Mouse (Mus musculus): ENCODE measurements around the gene 2010005H15Rik. TPM values are rescaled to one million over a fixed set of nuclear protein-coding genes. Genes with fewer than 3 reads are reported as not detected.
"Not testable (repeated sequence)": the region's sequence is repeated elsewhere in the genome, so short reads cannot be mapped to it uniquely, and the experiment has no call there.

2010005H15Rik gene
- polyA plus RNA-seq (2012; rRNA removed) = not detected in 2 replicates

DNA sequence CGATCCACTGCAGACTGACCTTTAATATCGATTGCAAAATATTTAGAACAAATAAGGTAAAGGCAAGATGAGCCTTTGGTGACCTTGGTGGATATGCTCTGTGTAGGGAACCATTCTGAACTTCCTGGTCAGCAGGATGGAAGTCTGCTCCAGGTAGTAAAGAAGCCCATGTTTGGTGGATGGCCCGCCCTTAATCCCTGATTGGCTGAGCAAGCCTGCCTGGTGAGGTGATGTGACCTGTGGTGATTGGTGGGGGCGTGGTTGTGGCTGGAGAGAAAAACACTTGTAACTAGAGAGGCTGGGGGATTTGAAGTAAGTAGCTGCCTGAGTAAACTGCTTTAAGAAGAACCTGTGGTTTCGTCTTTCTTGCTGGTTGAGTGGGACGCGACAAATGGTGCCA, at the start of gene 2010005H15Rik:
Gene 2010005H15Rik, plus strand, starts transcription at position 301 of the 400 bp plus-strand sequence.
- H3K27ac ChIP-seq (ENCODE audit: insufficient read depth, low read length); H3K4me1 ChIP-seq (ENCODE audit: control insufficient read depth, insufficient read depth, insufficient read length); H3K36me3 ChIP-seq (ENCODE audit: control insufficient read depth, insufficient read depth, low read length); H3K27me3 ChIP-seq (ENCODE audit: control insufficient read depth, insufficient read depth, low read length); H3K4me3 ChIP-seq (ENCODE audit: extremely low read depth, insufficient read depth, insufficient read length); DNase-seq (ENCODE audit: low read depth in 1 of 2, low spot score in 2 of 2): not testable (repeated sequence)
- 92% methylated on average over 7 of the region's 7 CpGs for WGBS

- Histone ChIP-seq H3K27me3 (ENCODE audit: control insufficient read depth, insufficient read depth, low read length) (no peaks in the 10 kb centered on the region), H3K36me3 (ENCODE audit: control insufficient read depth, insufficient read depth, low read length) (no peaks in the 10 kb centered on the region), H3K4me1 (ENCODE audit: control insufficient read depth, insufficient read depth, insufficient read length) (no peaks in the 10 kb centered on the region), H3K27ac (ENCODE audit: insufficient read depth, low read length) (no peak overlapping the region), H3K4me3 (ENCODE audit: extremely low read depth, insufficient read depth, insufficient read length) (no peak overlapping the region)
- no peak for TF ChIP-seq POLR2A (IDR thresholded peaks at IDR 0.05; ENCODE audit: low read depth, low read length)
- no peak for TF ChIP-seq CTCF (IDR thresholded peaks at IDR 0.05; ENCODE audit: extremely low read depth, insufficient read depth, insufficient read length, insufficient replicate concordance)
- no peak for DNase-seq (ENCODE audit: low read depth in 1 of 2, low spot score in 2 of 2)
Observed at GRCm38 (mm10) chr16:36176108-36176507, 45.2 kb upstream of the 2010005H15Rik start.

DNA sequence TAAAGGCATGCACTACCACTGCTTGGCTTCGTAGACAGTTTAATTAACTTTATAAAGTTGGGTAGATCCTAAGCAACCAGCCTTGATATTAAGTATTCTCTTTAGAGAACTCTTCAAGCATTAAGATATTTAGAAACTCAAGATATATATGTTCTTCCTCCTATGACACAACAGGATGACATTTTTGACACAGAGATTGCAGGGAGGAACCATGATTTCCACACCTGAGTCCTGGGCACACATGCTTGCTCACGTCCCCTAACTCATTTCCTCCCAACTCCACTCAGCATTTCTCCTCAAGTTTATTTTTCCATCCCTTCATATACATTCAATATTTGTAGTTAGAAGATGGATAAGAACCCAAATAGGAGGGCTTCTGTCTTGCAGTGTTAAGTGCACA, 41.4 kb upstream of the 2010005H15Rik start:
- no peak overlapping the region for H3K27ac ChIP-seq (ENCODE audit: insufficient read depth, low read length)
- no peaks in the 10 kb centered on the region for H3K36me3 ChIP-seq (ENCODE audit: control insufficient read depth, insufficient read depth, low read length)
- no peaks in the 10 kb centered on the region for H3K27me3 ChIP-seq (ENCODE audit: control insufficient read depth, insufficient read depth, low read length)
- 73% methylated on average over 2 of the region's 2 CpGs for whole genome bisulfite sequencing
- H3K4me1 ChIP-seq (ENCODE audit: control insufficient read depth, insufficient read depth, insufficient read length) = no peaks in the 10 kb centered on the region
- DNase-seq (ENCODE audit: low read depth in 1 of 2, low spot score in 2 of 2) = no peak
- no peak overlapping the region for H3K4me3 ChIP-seq (ENCODE audit: extremely low read depth, insufficient read depth, insufficient read length)
- TF ChIP-seq POLR2A (IDR thresholded peaks at IDR 0.05; ENCODE audit: low read depth, low read length) (no peak), CTCF (IDR thresholded peaks at IDR 0.05; ENCODE audit: extremely low read depth, insufficient read depth, insufficient read length, insufficient replicate concordance) (no peak)

GRCm38 (mm10) chr16:36183912-36184311, 37.4 kb upstream of the 2010005H15Rik start, which contains the start of gene Gm5483:
Gene Gm5483 (plus strand): TSS chr16:36184212.
- not testable (repeated sequence) for DNase-seq (ENCODE audit: low read depth in 1 of 2, low spot score in 2 of 2); H3K27ac ChIP-seq (ENCODE audit: insufficient read depth, low read length)

GRCm38 (mm10) chr16:36199226-36199625, 22.0 kb upstream of the 2010005H15Rik start:
- no peak for DNase-seq (ENCODE audit: low read depth in 1 of 2, low spot score in 2 of 2)
- Histone ChIP-seq H3K4me1 (ENCODE audit: control insufficient read depth, insufficient read depth, insufficient read length) (no peaks in the 10 kb centered on the region), H3K36me3 (ENCODE audit: control insufficient read depth, insufficient read depth, low read length) (no peaks in the 10 kb centered on the region), H3K27me3 (ENCODE audit: control insufficient read depth, insufficient read depth, low read length) (no peaks in the 10 kb centered on the region), H3K4me3 (ENCODE audit: extremely low read depth, insufficient read depth, insufficient read length) (no peak overlapping the region), H3K27ac (ENCODE audit: insufficient read depth, low read length) (no peak overlapping the region)
- TF ChIP-seq POLR2A (IDR thresholded peaks at IDR 0.05; ENCODE audit: low read depth, low read length) = no peak
- TF ChIP-seq CTCF (IDR thresholded peaks at IDR 0.05; ENCODE audit: extremely low read depth, insufficient read depth, insufficient read length, insufficient replicate concordance) = no peak
- whole genome bisulfite sequencing = 69% methylated on average over 19 of the region's 19 CpGs

More at GRCm38 (mm10) chr16:36183912-36184311, 37.4 kb upstream of the 2010005H15Rik start, which contains the start of gene Gm5483:
- WGBS = 71% methylated on average over 4 of the region's 4 CpGs
- H3K36me3 ChIP-seq (ENCODE audit: control insufficient read depth, insufficient read depth, low read length); H3K27me3 ChIP-seq (ENCODE audit: control insufficient read depth, insufficient read depth, low read length); H3K4me3 ChIP-seq (ENCODE audit: extremely low read depth, insufficient read depth, insufficient read length); H3K4me1 ChIP-seq (ENCODE audit: control insufficient read depth, insufficient read depth, insufficient read length): not testable (repeated sequence)

DNA sequence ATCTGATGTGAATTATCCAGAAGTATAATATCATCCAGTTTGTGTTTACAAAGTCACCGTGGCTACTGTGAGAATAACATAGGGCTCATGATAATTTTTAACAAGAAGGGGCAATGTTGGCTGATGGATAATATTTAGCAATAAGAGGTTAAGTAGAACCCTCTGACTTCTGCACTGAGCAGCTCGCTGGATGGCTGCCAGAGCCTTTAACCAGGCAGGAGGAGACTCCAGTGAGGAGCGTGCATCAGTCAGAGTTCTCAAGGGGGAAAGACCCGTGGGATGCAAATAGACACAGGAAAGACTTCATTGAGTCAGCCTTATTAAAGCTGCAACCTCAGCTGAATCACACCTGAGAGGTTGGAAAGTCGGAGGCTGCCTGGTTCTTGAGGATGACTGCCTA, 17.4 kb upstream of the 2010005H15Rik start:
- H3K27ac ChIP-seq (ENCODE audit: insufficient read depth, low read length) = no peak overlapping the region
- 79% methylated on average over 5 of the region's 5 CpGs for WGBS
- H3K36me3 ChIP-seq (ENCODE audit: control insufficient read depth, insufficient read depth, low read length) = no peaks in the 10 kb centered on the region
- H3K27me3 ChIP-seq (ENCODE audit: control insufficient read depth, insufficient read depth, low read length) = no peaks in the 10 kb centered on the region
- no peak overlapping the region for H3K4me3 ChIP-seq (ENCODE audit: extremely low read depth, insufficient read depth, insufficient read length)
- no peak for DNase-seq (ENCODE audit: low read depth in 1 of 2, low spot score in 2 of 2)
- H3K4me1 ChIP-seq (ENCODE audit: control insufficient read depth, insufficient read depth, insufficient read length) = no peaks in the 10 kb centered on the region
- TF ChIP-seq POLR2A (IDR thresholded peaks at IDR 0.05; ENCODE audit: low read depth, low read length) = no peak
- no peak for TF ChIP-seq CTCF (IDR thresholded peaks at IDR 0.05; ENCODE audit: extremely low read depth, insufficient read depth, insufficient read length, insufficient replicate concordance)

GRCm38 (mm10) chr16:36205684-36206083, 15.6 kb upstream of the 2010005H15Rik start:
- 65% methylated on average over 2 of the region's 2 CpGs for WGBS
- not testable (repeated sequence) for H3K4me1 ChIP-seq (ENCODE audit: control insufficient read depth, insufficient read depth, insufficient read length); H3K4me3 ChIP-seq (ENCODE audit: extremely low read depth, insufficient read depth, insufficient read length); H3K36me3 ChIP-seq (ENCODE audit: control insufficient read depth, insufficient read depth, low read length); H3K27me3 ChIP-seq (ENCODE audit: control insufficient read depth, insufficient read depth, low read length); H3K27ac ChIP-seq (ENCODE audit: insufficient read depth, low read length); DNase-seq (ENCODE audit: low read depth in 1 of 2, low spot score in 2 of 2)
